Mouse (Mus musculus): Measurements from ENCODE around the gene Dennd1c.
A peak's percentile ranks its signal among the peaks of the same experiment; 100 is the strongest.

Dennd1c gene

GRCm38 (mm10) chr17:57078336-57078735 is at the start of gene Dennd1c:
Dennd1c (minus strand) TSS chr17:57078514.
- DNase-seq, result no peak

- no peak for DNase-seq
Observed at GRCm38 (mm10) chr17:57125853-57126622, 47.7 kb upstream of the Dennd1c start.

- DNase-seq, result no peak
Observed at GRCm38 (mm10) chr17:57124792-57125191, 46.5 kb upstream of the Dennd1c start.

- no peak for DNase-seq
Observed at GRCm38 (mm10) chr17:57123192-57124118, 45.1 kb upstream of the Dennd1c start.

GRCm38 (mm10) chr17:57121856-57122255 is 43.5 kb upstream of the Dennd1c start:
- no peak for DNase-seq

- DNase-seq, result no peak
Observed at GRCm38 (mm10) chr17:57118524-57119349, 40.4 kb upstream of the Dennd1c start.

- no peak for DNase-seq
Observed at GRCm38 (mm10) chr17:57116801-57117200, 38.5 kb upstream of the Dennd1c start.

GRCm38 (mm10) chr17:57112768-57113474 is 34.6 kb upstream of the Dennd1c start:
- DNase-seq, result no peak

- DNase-seq, result no peak
Observed at GRCm38 (mm10) chr17:57110005-57110404, 31.7 kb upstream of the Dennd1c start.

GRCm38 (mm10) chr17:57108666-57109171 is 30.4 kb upstream of the Dennd1c start:
- DNase-seq, result no peak

GRCm38 (mm10) chr17:57108040-57108665 is 29.8 kb upstream of the Dennd1c start:
- no peak for DNase-seq

GRCm38 (mm10) chr17:57107064-57107463 is 28.8 kb upstream of the Dennd1c start:
- no peak for DNase-seq

GRCm38 (mm10) chr17:57106035-57106368 is 27.7 kb upstream of the Dennd1c start:
- no peak for DNase-seq

GRCm38 (mm10) chr17:57105181-57106034 is 27.1 kb upstream of the Dennd1c start, which contains the start of gene Tnfsf9:
Tnfsf9 (plus strand) TSS chr17:57105325.
- no peak for DNase-seq

GRCm38 (mm10) chr17:57104496-57104895 is 26.2 kb upstream of the Dennd1c start:
- DNase-seq, result no peak

- no peak for DNase-seq
Observed at GRCm38 (mm10) chr17:57102276-57102675, 24.0 kb upstream of the Dennd1c start.

GRCm38 (mm10) chr17:57099629-57100325 is 21.5 kb upstream of the Dennd1c start:
- no peak for DNase-seq

GRCm38 (mm10) chr17:57098321-57098720 is 20.0 kb upstream of the Dennd1c start:
- DNase-seq, result no peak

- DNase-seq, result peak; percentile 90
Observed at GRCm38 (mm10) chr17:57096623-57096920, 18.3 kb upstream of the Dennd1c start.

Measured in right cerebral cortex, postnatal 14 days (tissue).